Mouse (Mus musculus) lung, adult 2 months (tissue): ENCODE results near the gene Adam22.

ENCODE experiments used
- CTCF ChIP-seq: fragments of 200-500 bp; IDR thresholded peaks from 2 replicates; pipeline ENCODE4 v1.5.1; 2011; ENCODE audit warnings: mild to moderate bottlenecking, low read length, control low read depth; ENCODE audit not compliant: insufficient read depth
- POLR2A ChIP-seq: fragments of 200-500 bp; IDR thresholded peaks from 2 replicates; pipeline ENCODE4 v1.6.1; 2011; ENCODE audit warnings: low read depth, mild to moderate bottlenecking, control low read depth, low read length, borderline replicate concordance; ENCODE audit errors: extremely low read depth

- TF ChIP-seq POLR2A (no peak), CTCF (no peak)
Observed at GRCm38 (mm10) chr5:8151645-8152044, 216.3 kb downstream of the Adam22 start.
